Mouse (Mus musculus): ENCODE data around the gene Sp9. TPM values are rescaled to one million over a fixed set of nuclear protein-coding genes. Genes with fewer than 3 reads are reported as not detected.

Gene Sp9
- polyA plus RNA-seq, 1 experiment from 2014 or later = 0.35 TPM

GRCm38 (mm10) chr2:73266623-73267022 is 5.1 kb upstream of the Sp9 start:
- H3K27me3 ChIP-seq (replicated peaks; ENCODE audit: control insufficient read depth, insufficient read depth, low read length) = peaks cover 62% of the 10 kb centered on the region
- no peak overlapping the region for H3K9ac ChIP-seq (ENCODE audit: low read depth, low read length)
- no peak overlapping the region for H3K27ac ChIP-seq (ENCODE audit: low read depth, low read length)
- H3K36me3 ChIP-seq (ENCODE audit: control insufficient read depth, insufficient read depth, low read length) = no peaks in the 10 kb centered on the region
- H3K4me2 ChIP-seq (ENCODE audit: low read length) = no peak overlapping the region
- no peaks in the 10 kb centered on the region for H3K9me3 ChIP-seq (ENCODE audit: control insufficient read depth, low read length)
- peaks cover 10% of the 10 kb centered on the region for H3K4me1 ChIP-seq (ENCODE audit: control insufficient read depth, insufficient read depth, low read depth, low read length)
- no peak for ATAC-seq
- H3K4me3 ChIP-seq (ENCODE audit: low read length) = no peak overlapping the region
- 55% methylated on average over 1 of the region's 1 CpGs for WGBS

GRCm38 (mm10) chr2:73267231-73267630 is 4.5 kb upstream of the Sp9 start:
- H3K27me3 ChIP-seq (replicated peaks; ENCODE audit: control insufficient read depth, insufficient read depth, low read length) = peaks cover 61% of the 10 kb centered on the region
- H3K9ac ChIP-seq (ENCODE audit: low read depth, low read length) = no peak overlapping the region
- H3K27ac ChIP-seq (ENCODE audit: low read depth, low read length) = no peak overlapping the region
- H3K36me3 ChIP-seq (ENCODE audit: control insufficient read depth, insufficient read depth, low read length) = no peaks in the 10 kb centered on the region
- WGBS = 14% methylated on average over 3 of the region's 3 CpGs
- H3K4me2 ChIP-seq (ENCODE audit: low read length) = no peak overlapping the region
- ATAC-seq = no peak
- peaks cover 10% of the 10 kb centered on the region for H3K4me1 ChIP-seq (ENCODE audit: control insufficient read depth, insufficient read depth, low read depth, low read length)
- no peak overlapping the region for H3K4me3 ChIP-seq (ENCODE audit: low read length)
- H3K9me3 ChIP-seq (ENCODE audit: control insufficient read depth, low read length) = no peaks in the 10 kb centered on the region

DNA sequence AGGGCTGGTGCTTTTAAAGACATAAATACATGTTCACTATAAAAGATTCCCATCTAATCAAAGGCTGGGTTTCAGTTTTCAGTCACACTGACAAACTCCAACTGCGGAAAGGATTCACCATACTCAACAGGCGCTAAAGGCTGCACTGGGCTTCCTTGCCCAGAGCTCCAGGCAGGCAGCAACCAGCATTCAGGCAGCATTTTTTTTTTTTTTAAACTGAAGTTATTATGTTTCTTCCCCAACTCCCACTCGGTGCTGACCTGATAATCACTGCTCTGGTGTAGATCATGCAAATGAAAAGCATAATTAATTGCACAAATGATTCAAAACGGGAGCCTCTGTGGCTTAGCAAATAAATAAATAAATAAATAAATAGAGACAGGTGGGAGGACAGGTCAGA is 3.9 kb upstream of the Sp9 start:
- 3% methylated on average over 4 of the region's 4 CpGs for WGBS
- Histone ChIP-seq H3K4me2 (ENCODE audit: low read length) (no peak overlapping the region), H3K36me3 (ENCODE audit: control insufficient read depth, insufficient read depth, low read length) (no peaks in the 10 kb centered on the region), H3K9me3 (ENCODE audit: control insufficient read depth, low read length) (no peaks in the 10 kb centered on the region), H3K4me3 (ENCODE audit: low read length) (no peak overlapping the region), H3K9ac (ENCODE audit: low read depth, low read length) (no peak overlapping the region), H3K27me3 (replicated peaks; ENCODE audit: control insufficient read depth, insufficient read depth, low read length) (peaks cover 56% of the 10 kb centered on the region), H3K4me1 (ENCODE audit: control insufficient read depth, insufficient read depth, low read depth, low read length) (peaks cover 13% of the 10 kb centered on the region), H3K27ac (ENCODE audit: low read depth, low read length) (no peak overlapping the region)
- ATAC-seq = no peak

DNA sequence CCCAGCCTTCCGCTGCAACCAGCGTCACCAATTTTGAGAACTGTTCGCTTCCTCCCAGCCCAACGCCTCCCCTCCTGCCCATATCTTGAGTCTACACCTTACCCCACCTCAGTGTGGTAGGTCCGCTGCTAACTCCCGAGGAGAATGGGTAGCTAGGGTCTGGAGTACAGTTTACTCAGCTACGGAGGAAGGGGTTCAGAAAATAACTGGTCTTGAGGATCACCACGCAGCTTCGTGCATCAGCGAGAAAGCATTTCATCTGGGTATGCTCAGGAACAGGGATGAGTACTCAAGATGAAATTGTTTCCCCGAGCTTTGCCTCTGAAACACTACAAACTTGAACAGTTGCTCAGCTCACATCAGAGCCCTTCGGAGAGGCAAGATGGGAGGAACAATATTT is 3.4 kb upstream of the Sp9 start:
- Histone ChIP-seq H3K9ac (ENCODE audit: low read depth, low read length) (no peak overlapping the region), H3K9me3 (ENCODE audit: control insufficient read depth, low read length) (no peaks in the 10 kb centered on the region), H3K4me3 (ENCODE audit: low read length) (no peak overlapping the region), H3K36me3 (ENCODE audit: control insufficient read depth, insufficient read depth, low read length) (no peaks in the 10 kb centered on the region), H3K27ac (ENCODE audit: low read depth, low read length) (no peak overlapping the region), H3K4me1 (ENCODE audit: control insufficient read depth, insufficient read depth, low read depth, low read length) (peaks cover 18% of the 10 kb centered on the region), H3K4me2 (ENCODE audit: low read length) (no peak overlapping the region), H3K27me3 (replicated peaks; ENCODE audit: control insufficient read depth, insufficient read depth, low read length) (peaks cover 55% of the 10 kb centered on the region)
- no peak for ATAC-seq
- 3% methylated on average over 12 of the region's 12 CpGs for WGBS

DNA sequence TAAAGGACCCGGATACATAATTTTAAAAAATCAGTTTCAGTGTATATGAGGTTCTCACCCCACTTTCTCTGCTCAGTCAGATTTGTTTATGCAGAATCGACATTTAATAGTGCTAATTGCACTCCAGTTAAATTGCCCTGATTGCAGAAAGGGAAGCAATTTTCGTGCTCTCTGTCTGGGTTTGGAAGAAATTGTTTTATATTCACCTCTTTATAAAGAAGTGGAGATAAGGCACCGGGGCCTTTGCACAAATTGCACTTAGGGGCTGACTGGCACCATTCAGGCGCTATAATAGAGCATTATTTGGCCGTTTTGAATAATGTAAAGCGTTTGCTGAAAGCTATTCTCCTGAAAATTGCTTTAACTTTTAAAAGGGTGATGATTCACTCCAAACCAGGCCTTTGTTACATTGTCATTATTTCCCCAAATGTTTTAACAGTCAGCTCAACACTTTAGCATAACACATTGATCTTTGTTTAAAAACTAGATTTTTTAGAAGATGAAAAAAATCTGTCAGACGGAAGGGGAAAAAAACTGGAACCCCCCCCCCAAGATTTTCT is 2.8 kb upstream of the Sp9 start:
- Histone ChIP-seq H3K4me3 (ENCODE audit: low read length) (no peak overlapping the region), H3K36me3 (ENCODE audit: control insufficient read depth, insufficient read depth, low read length) (no peaks in the 10 kb centered on the region), H3K4me2 (ENCODE audit: low read length) (no peak overlapping the region), H3K4me1 (ENCODE audit: control insufficient read depth, insufficient read depth, low read depth, low read length) (peaks cover 20% of the 10 kb centered on the region), H3K27ac (ENCODE audit: low read depth, low read length) (no peak overlapping the region), H3K27me3 (replicated peaks; ENCODE audit: control insufficient read depth, insufficient read depth, low read length) (peaks cover 55% of the 10 kb centered on the region), H3K9me3 (ENCODE audit: control insufficient read depth, low read length) (no peaks in the 10 kb centered on the region), H3K9ac (ENCODE audit: low read depth, low read length) (no peak overlapping the region)
- 8% methylated on average over 8 of the region's 8 CpGs for WGBS
- no peak for ATAC-seq

- 1% methylated on average over 17 of the region's 17 CpGs for WGBS
- no peak for ATAC-seq
Measured at GRCm38 (mm10) chr2:73269666-73270065, 2.1 kb upstream of the Sp9 start.

DNA sequence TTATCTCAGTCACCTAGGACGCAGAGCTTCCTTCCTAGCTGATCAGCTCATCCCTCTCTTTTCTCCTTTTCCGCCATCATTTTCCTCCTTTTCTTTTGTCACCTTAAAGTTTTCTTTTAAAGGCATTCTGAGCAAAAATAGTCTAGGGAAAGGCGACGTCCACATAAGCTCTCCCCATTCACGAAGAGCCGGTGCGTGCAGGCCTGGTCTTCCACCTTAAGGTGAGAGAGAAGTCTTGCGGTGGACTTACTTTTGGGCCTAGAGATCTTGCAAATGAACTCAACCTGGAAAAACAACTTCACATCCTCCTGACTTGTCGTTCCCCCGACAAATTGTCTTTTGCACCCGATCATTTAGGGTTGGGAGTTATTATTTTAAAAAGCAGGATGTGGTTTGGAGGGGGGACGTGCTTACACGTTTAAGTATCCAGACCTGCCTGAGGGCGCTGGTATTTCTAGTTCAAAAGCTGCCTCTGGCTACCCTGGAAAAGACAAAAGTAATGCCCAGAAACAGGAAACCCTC is 1.6 kb upstream of the Sp9 start:
- Histone ChIP-seq H3K27ac (ENCODE audit: low read depth, low read length) (no peak overlapping the region), H3K9me3 (ENCODE audit: control insufficient read depth, low read length) (no peaks in the 10 kb centered on the region), H3K4me2 (ENCODE audit: low read length) (no peak overlapping the region; the same call in 1 of the 2 replicates), H3K9ac (ENCODE audit: low read depth, low read length) (no peak overlapping the region), H3K27me3 (replicated peaks; ENCODE audit: control insufficient read depth, insufficient read depth, low read length) (peaks cover 46% of the 10 kb centered on the region), H3K4me3 (ENCODE audit: low read length) (no peak overlapping the region), H3K4me1 (ENCODE audit: control insufficient read depth, insufficient read depth, low read depth, low read length) (peaks cover 21% of the 10 kb centered on the region), H3K36me3 (ENCODE audit: control insufficient read depth, insufficient read depth, low read length) (no peaks in the 10 kb centered on the region)
- no peak for ATAC-seq
- WGBS = 7% methylated on average over 14 of the region's 14 CpGs

More at GRCm38 (mm10) chr2:73269666-73270065, 2.1 kb upstream of the Sp9 start:
- H3K27me3 ChIP-seq (replicated peaks; ENCODE audit: control insufficient read depth, insufficient read depth, low read length) = peaks cover 50% of the 10 kb centered on the region
- H3K4me3 ChIP-seq (ENCODE audit: low read length) = no peak overlapping the region
- no peaks in the 10 kb centered on the region for H3K36me3 ChIP-seq (ENCODE audit: control insufficient read depth, insufficient read depth, low read length)
- no peak overlapping the region for H3K27ac ChIP-seq (ENCODE audit: low read depth, low read length)
- no peak overlapping the region for H3K4me2 ChIP-seq (ENCODE audit: low read length)
- H3K4me1 ChIP-seq (ENCODE audit: control insufficient read depth, insufficient read depth, low read depth, low read length) = peaks cover 21% of the 10 kb centered on the region
- H3K9me3 ChIP-seq (ENCODE audit: control insufficient read depth, low read length) = no peaks in the 10 kb centered on the region
- H3K9ac ChIP-seq (ENCODE audit: low read depth, low read length) = no peak overlapping the region

GRCm38 (mm10) chr2:73270593-73271458 is 899 bp upstream of the Sp9 start:
- peak overlapping the region; percentile 0; the same call in 1 of the 2 replicates for H3K4me3 ChIP-seq (ENCODE audit: low read length)
- H3K36me3 ChIP-seq (ENCODE audit: control insufficient read depth, insufficient read depth, low read length) = no peaks in the 10 kb centered on the region
- H3K9ac ChIP-seq (ENCODE audit: low read depth, low read length) = no peak overlapping the region
- no peaks in the 10 kb centered on the region for H3K9me3 ChIP-seq (ENCODE audit: control insufficient read depth, low read length)
- H3K27me3 ChIP-seq (replicated peaks; ENCODE audit: control insufficient read depth, insufficient read depth, low read length) = peaks cover 39% of the 10 kb centered on the region
- no peak for ATAC-seq
- 3% methylated on average over 38 of the region's 38 CpGs for WGBS
- H3K4me1 ChIP-seq (ENCODE audit: control insufficient read depth, insufficient read depth, low read depth, low read length) = peaks cover 21% of the 10 kb centered on the region
- no peak overlapping the region for H3K27ac ChIP-seq (ENCODE audit: low read depth, low read length)
- H3K4me2 ChIP-seq (ENCODE audit: low read length) = peak overlapping the region; percentile 20

Data from hindbrain, embryonic 16.5 days (tissue).